Mouse (Mus musculus) heart, adult 2 months (tissue): ENCODE measurements around the gene Setd2.

ENCODE experiments used
- CTCF ChIP-seq: fragments of 200-600 bp; IDR thresholded peaks from 2 replicates; pipeline ENCODE4 v1.8.1; 2022; ENCODE audit warnings: antibody characterized with exemption, mild to moderate bottlenecking, moderate library complexity
- POLR2A ChIP-seq: fragments of 200-500 bp; IDR thresholded peaks from 2 replicates; pipeline ENCODE4 v1.6.1; 2011; ENCODE audit warnings: mild to moderate bottlenecking, low read depth, low read length, control low read depth; ENCODE audit not compliant: insufficient read depth

DNA sequence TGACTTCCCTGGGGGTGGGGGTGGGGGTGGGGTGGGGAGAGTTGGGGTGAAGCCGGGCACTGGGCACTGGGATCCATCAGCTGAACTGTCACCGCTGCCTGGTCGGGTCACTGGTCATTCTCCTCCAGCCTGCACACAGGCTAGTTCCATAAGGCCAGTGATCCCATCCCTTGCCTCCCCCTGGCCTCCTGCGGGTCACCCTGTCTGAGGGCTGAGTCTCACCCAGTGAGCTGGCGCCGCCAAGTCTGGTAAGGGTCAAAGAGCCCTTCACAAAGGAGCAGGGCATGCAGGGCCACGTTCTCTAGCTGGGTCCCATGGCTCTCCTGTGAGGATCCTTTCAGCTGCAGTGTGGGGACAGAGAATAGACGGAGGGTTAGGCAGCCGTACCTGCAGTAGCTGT lies 111.4 kb downstream of the Setd2 start:
- TF ChIP-seq POLR2A = no peak
- no peak for TF ChIP-seq CTCF
